Mouse (Mus musculus): ENCODE results near the gene Gpr143.
"Not testable (repeated sequence)": the region's sequence is repeated elsewhere in the genome, so short reads cannot be mapped to it uniquely, and the experiment has no call there.

- peak; percentile 72 for TF ChIP-seq CTCF (IDR thresholded peaks at IDR 0.05)
- TF ChIP-seq POLR2A (IDR thresholded peaks at IDR 0.05; ENCODE audit: insufficient read depth, low read depth, low read length): not testable (repeated sequence)
Measured at GRCm38 (mm10) chrX:152834940-152835339, 53.2 kb downstream of the Gpr143 start.
